Mouse (Mus musculus): ENCODE results near the gene Npcd. TPM values are rescaled to one million over a fixed set of nuclear protein-coding genes. Genes with fewer than 3 reads are reported as not detected.

Gene Npcd
- polyA plus RNA-seq, 1 experiment: 3.2 TPM

GRCm38 (mm10) chr15:79755977-79756625, 77.9 kb downstream of the Npcd start:
- H3K36me3 ChIP-seq (ENCODE audit: control insufficient read depth, insufficient read depth): no peaks in the 10 kb centered on the region
- H3K79me2 ChIP-seq (ENCODE audit: control insufficient read depth, insufficient read depth): no peaks in the 10 kb centered on the region
- H3K4me3 ChIP-seq: no peak overlapping the region
- peak overlapping the region; percentile 14 for H3K4me2 ChIP-seq (ENCODE audit: low read depth)
- H3ac ChIP-seq (ENCODE audit: control insufficient read depth, insufficient read length): no peak overlapping the region
- no peaks in the 10 kb centered on the region for H3K27me3 ChIP-seq (ENCODE audit: control insufficient read depth, insufficient read depth, insufficient read length)
- TF ChIP-seq E2F4 (IDR thresholded peaks at IDR 0.05; ENCODE audit: insufficient read depth): no peak
- TF ChIP-seq MYOG (IDR thresholded peaks at IDR 0.05; ENCODE audit: control insufficient read depth in 1 of 3, insufficient read depth in 1 of 3, insufficient read length in 2 of 3, low read depth in 2 of 3): peak in 2 of 3 experiments; percentile 34 to 51
- TF ChIP-seq TCF12 (IDR thresholded peaks at IDR 0.05; ENCODE audit: insufficient read depth, poor library complexity, severe bottlenecking): peak; percentile 34
- no peak for TF ChIP-seq POLR2A (IDR thresholded peaks at IDR 0.05; ENCODE audit: insufficient read length, low read depth)
- TF ChIP-seq POLR2AphosphoS2 (IDR thresholded peaks at IDR 0.05; ENCODE audit: insufficient read length, low read depth): peak; percentile 31
- peak; percentile 69 to 89 (median 84) for TF ChIP-seq MYOD1 (IDR thresholded peaks at IDR 0.05; ENCODE audit: control insufficient read depth in 1 of 3, insufficient read length in 2 of 3, low read depth in 2 of 3)

- TF ChIP-seq REST (IDR thresholded peaks at IDR 0.05; ENCODE audit: insufficient read depth, insufficient read length) (no peak), CEBPB (IDR thresholded peaks at IDR 0.05; ENCODE audit: insufficient read depth, poor library complexity, severe bottlenecking) (no peak), USF1 (IDR thresholded peaks at IDR 0.05; ENCODE audit: low read depth) (no peak), MYOG (IDR thresholded peaks at IDR 0.05; ENCODE audit: control insufficient read depth in 1 of 3, insufficient read depth in 1 of 3, insufficient read length in 2 of 3, low read depth in 2 of 3) (no peak), POLR2AphosphoS2 (IDR thresholded peaks at IDR 0.05; ENCODE audit: insufficient read length, low read depth) (peak; percentile 68), SRF (IDR thresholded peaks at IDR 0.05; ENCODE audit: control insufficient read depth, insufficient read length, low read depth) (no peak), E2F4 (IDR thresholded peaks at IDR 0.05; ENCODE audit: insufficient read depth) (no peak)
- Histone ChIP-seq H3K27me3 (ENCODE audit: control insufficient read depth, insufficient read depth, insufficient read length) (no peaks in the 10 kb centered on the region), H3K4me2 (ENCODE audit: low read depth) (no peak overlapping the region), H3K36me3 (ENCODE audit: control insufficient read depth, insufficient read depth) (no peaks in the 10 kb centered on the region), H3K4me3 (no peak overlapping the region), H3ac (ENCODE audit: control insufficient read depth, insufficient read length) (no peak overlapping the region), H3K79me2 (ENCODE audit: control insufficient read depth, insufficient read depth) (no peaks in the 10 kb centered on the region)
Measured at GRCm38 (mm10) chr15:79755176-79755575, 78.9 kb downstream of the Npcd start.

GRCm38 (mm10) chr15:79753873-79754272, 80.2 kb downstream of the Npcd start:
- H3K4me3 ChIP-seq: no peak overlapping the region
- TF ChIP-seq POLR2A (IDR thresholded peaks at IDR 0.05; ENCODE audit: insufficient read length, low read depth) (no peak), USF1 (IDR thresholded peaks at IDR 0.05; ENCODE audit: low read depth) (no peak), TCF12 (IDR thresholded peaks at IDR 0.05; ENCODE audit: insufficient read depth, poor library complexity, severe bottlenecking) (no peak), CEBPB (IDR thresholded peaks at IDR 0.05; ENCODE audit: insufficient read depth, poor library complexity, severe bottlenecking) (no peak)
- no peak overlapping the region for H3ac ChIP-seq (ENCODE audit: control insufficient read depth, insufficient read length)
- H3K4me2 ChIP-seq (ENCODE audit: low read depth): no peak overlapping the region
- H3K36me3 ChIP-seq (ENCODE audit: control insufficient read depth, insufficient read depth): no peaks in the 10 kb centered on the region
- H3K27me3 ChIP-seq (ENCODE audit: control insufficient read depth, insufficient read depth, insufficient read length): no peaks in the 10 kb centered on the region
- H3K79me2 ChIP-seq (ENCODE audit: control insufficient read depth, insufficient read depth): no peaks in the 10 kb centered on the region

GRCm38 (mm10) chr15:79753420-79753752, 80.7 kb downstream of the Npcd start:
- Histone ChIP-seq H3K27me3 (ENCODE audit: control insufficient read depth, insufficient read depth, insufficient read length) (no peaks in the 10 kb centered on the region), H3K4me2 (ENCODE audit: low read depth) (no peak overlapping the region), H3K36me3 (ENCODE audit: control insufficient read depth, insufficient read depth) (no peaks in the 10 kb centered on the region), H3ac (ENCODE audit: control insufficient read depth, insufficient read length) (no peak overlapping the region), H3K4me3 (no peak overlapping the region), H3K79me2 (ENCODE audit: control insufficient read depth, insufficient read depth) (no peaks in the 10 kb centered on the region)
- no peak for TF ChIP-seq TCF12 (IDR thresholded peaks at IDR 0.05; ENCODE audit: insufficient read depth, poor library complexity, severe bottlenecking)
- TF ChIP-seq MYOD1 (IDR thresholded peaks at IDR 0.05; ENCODE audit: control insufficient read depth in 1 of 3, insufficient read length in 2 of 3, low read depth in 2 of 3): no peak
- no peak for TF ChIP-seq SRF (IDR thresholded peaks at IDR 0.05; ENCODE audit: control insufficient read depth, insufficient read length, low read depth)
- TF ChIP-seq USF1 (IDR thresholded peaks at IDR 0.05; ENCODE audit: low read depth): no peak
- no peak for TF ChIP-seq MAX (IDR thresholded peaks at IDR 0.05; ENCODE audit: low read depth)
- no peak for TF ChIP-seq TCF3 (IDR thresholded peaks at IDR 0.05; ENCODE audit: insufficient read length, low read depth)
- TF ChIP-seq REST (IDR thresholded peaks at IDR 0.05; ENCODE audit: insufficient read depth, insufficient read length): no peak
- TF ChIP-seq POLR2AphosphoS2 (IDR thresholded peaks at IDR 0.05; ENCODE audit: insufficient read length, low read depth): no peak
- TF ChIP-seq CEBPB (IDR thresholded peaks at IDR 0.05; ENCODE audit: insufficient read depth, poor library complexity, severe bottlenecking): no peak
- no peak for TF ChIP-seq MYOG (IDR thresholded peaks at IDR 0.05; ENCODE audit: control insufficient read depth in 1 of 3, insufficient read depth in 1 of 3, insufficient read length in 2 of 3, low read depth in 2 of 3)
- no peak for TF ChIP-seq E2F4 (IDR thresholded peaks at IDR 0.05; ENCODE audit: insufficient read depth)
- TF ChIP-seq POLR2A (IDR thresholded peaks at IDR 0.05; ENCODE audit: insufficient read length, low read depth): no peak

- H3K79me2 ChIP-seq (ENCODE audit: control insufficient read depth, insufficient read depth): no peaks in the 10 kb centered on the region
- TF ChIP-seq MYOG (IDR thresholded peaks at IDR 0.05; ENCODE audit: control insufficient read depth in 1 of 3, insufficient read depth in 1 of 3, insufficient read length in 2 of 3, low read depth in 2 of 3) (no peak), POLR2AphosphoS2 (IDR thresholded peaks at IDR 0.05; ENCODE audit: insufficient read length, low read depth) (peak; percentile 49)
Measured at GRCm38 (mm10) chr15:79752742-79753419, 81.2 kb downstream of the Npcd start.

More at GRCm38 (mm10) chr15:79752742-79753419, 81.2 kb downstream of the Npcd start:
- H3K36me3 ChIP-seq (ENCODE audit: control insufficient read depth, insufficient read depth): no peaks in the 10 kb centered on the region
- no peak overlapping the region for H3K4me3 ChIP-seq
- H3K4me2 ChIP-seq (ENCODE audit: low read depth): no peak overlapping the region
- no peaks in the 10 kb centered on the region for H3K27me3 ChIP-seq (ENCODE audit: control insufficient read depth, insufficient read depth, insufficient read length)
- no peak overlapping the region for H3ac ChIP-seq (ENCODE audit: control insufficient read depth, insufficient read length)

Data from myocyte (in vitro differentiated cells).